Mouse (Mus musculus) brain, embryonic 14.5 days (tissue): ENCODE data around the gene Sec22b. TPM values are rescaled to one million over a fixed set of nuclear protein-coding genes. Genes with fewer than 3 reads are reported as not detected.

Experiments used
- DNase-seq: peaks from one replicate; pipeline ENCODE4 v3.0.0-alpha.2; 2011; ENCODE audit warnings: low read depth
- CTCF ChIP-seq: fragments of 200-500 bp; IDR thresholded peaks from 2 replicates; pipeline ENCODE4 v1.5.1; 2012; ENCODE audit warnings: inconsistent platforms, mild to moderate bottlenecking, moderate library complexity, borderline replicate concordance; ENCODE audit not compliant: insufficient read depth, insufficient read length; ENCODE audit errors: extremely low read depth
- POLR2A ChIP-seq: fragments of 200-500 bp; IDR thresholded peaks from 2 replicates; pipeline ENCODE4 v1.6.1; 2012; ENCODE audit warnings: mild to moderate bottlenecking, inconsistent platforms, borderline replicate concordance; ENCODE audit not compliant: poor library complexity, insufficient read depth, insufficient read length, severe bottlenecking; ENCODE audit errors: extremely low read depth
- polyA plus RNA-seq: library from polyadenylated mRNA; depleted of rRNA; stranded (reverse); fragments of >200 nt; gene quantifications from 2 replicates; pipeline ENCODE4 v1.2.3, GENCODE M21; 2012; rRNA removed

Gene Sec22b
- 51.2 and 53.4 TPM in 2 replicates for polyA plus RNA-seq

- DNase-seq: peak; percentile 97
- TF ChIP-seq POLR2A: peak; percentile 72; the same call in 1 of the 2 replicates
- TF ChIP-seq CTCF: no peak
Observed at GRCm38 (mm10) chr3:97900516-97901490, at the start of gene Sec22b. TSS of gene Sec22b (plus strand) at chr3:97901190.

- DNase-seq: no peak
- TF ChIP-seq POLR2A: no peak
- TF ChIP-seq CTCF: no peak
Observed at GRCm38 (mm10) chr3:97851803-97852202, 49.2 kb upstream of the Sec22b start.

GRCm38 (mm10) chr3:97854575-97855384 is 46.2 kb upstream of the Sec22b start:
- peak; percentile 82 for DNase-seq
- TF ChIP-seq POLR2A (no peak), CTCF (no peak)

- no peak for DNase-seq
- TF ChIP-seq CTCF (no peak), POLR2A (no peak)
Observed at GRCm38 (mm10) chr3:97859400-97859799, 41.6 kb upstream of the Sec22b start.

GRCm38 (mm10) chr3:97860820-97861451 is 40.1 kb upstream of the Sec22b start:
- TF ChIP-seq POLR2A: no peak
- no peak for TF ChIP-seq CTCF
- peak; percentile 15 for DNase-seq

- DNase-seq: no peak
- TF ChIP-seq CTCF: no peak
- no peak for TF ChIP-seq POLR2A
Observed at GRCm38 (mm10) chr3:97866696-97867095, 34.3 kb upstream of the Sec22b start.

GRCm38 (mm10) chr3:97867221-97868023 is 33.6 kb upstream of the Sec22b start:
- peak; percentile 28 for DNase-seq
- no peak for TF ChIP-seq POLR2A
- no peak for TF ChIP-seq CTCF

- peak; percentile 82 for DNase-seq
- TF ChIP-seq POLR2A (peak; percentile 41; the same call in 1 of the 2 replicates), CTCF (no peak)
Observed at GRCm38 (mm10) chr3:97868024-97868689, 32.8 kb upstream of the Sec22b start.

- no peak for DNase-seq
- TF ChIP-seq POLR2A (no peak), CTCF (no peak)
Observed at GRCm38 (mm10) chr3:97868733-97869132, 32.3 kb upstream of the Sec22b start.

- TF ChIP-seq CTCF (no peak), POLR2A (no peak)
- DNase-seq: no peak
Observed at GRCm38 (mm10) chr3:97869730-97870129, 31.3 kb upstream of the Sec22b start.
